Mouse (Mus musculus): ENCODE measurements around the gene Ldha.
"Not testable (repeated sequence)": the region's sequence is repeated elsewhere in the genome, so short reads cannot be mapped to it uniquely, and the experiment has no call there.

- TF ChIP-seq CTCF (IDR thresholded peaks at IDR 0.05; ENCODE audit: borderline replicate concordance, control insufficient read depth, extremely low read depth, insufficient read depth, low read length, poor library complexity); POLR2A (IDR thresholded peaks at IDR 0.05; ENCODE audit: control insufficient read depth, extremely low read depth, insufficient read depth, low read length, poor library complexity): not testable (repeated sequence)
Observed at GRCm38 (mm10) chr7:46881941-46882340, 40.7 kb downstream of the Ldha start.
